Mouse (Mus musculus): ENCODE results near the gene Wdr86. TPM values are rescaled to one million over a fixed set of nuclear protein-coding genes. Genes with fewer than 3 reads are reported as not detected.
"Not testable (repeated sequence)": the region's sequence is repeated elsewhere in the genome, so short reads cannot be mapped to it uniquely, and the experiment has no call there.

Wdr86 gene
- polyA plus RNA-seq (2015; fragmentation: Nextera tagmentation; extraction: Ambion mirVana): 3.8 and 4.9 TPM in 2 replicates

- peak within 1 kb of the TSS; percentile 33 for H3K4me3 ChIP-seq (replicated peaks)
Observed at GRCm38 (mm10) chr5:24730488-24730871, at the start of gene Wdr86. Gene Wdr86, minus strand, starts transcription at chr5:24730727.

GRCm38 (mm10) chr5:24779881-24780512 lies 49.5 kb upstream of the Wdr86 start:
- Histone ChIP-seq H3K9ac (replicated peaks) (no peak overlapping the region), H3K36me3 (no peaks in the 10 kb centered on the region), H3K27ac (no peak overlapping the region), H3K4me1 (replicated peaks) (peaks cover 14% of the 10 kb centered on the region), H3K4me3 (replicated peaks) (no peak overlapping the region), H3K9me3 (no peaks in the 10 kb centered on the region; the same call in 1 of the 2 replicates), H3K4me2 (replicated peaks) (no peak overlapping the region), H3K27me3 (peaks cover 7% of the 10 kb centered on the region; the same call in 1 of the 2 replicates)
- WGBS: 45% methylated on average over 15 of the region's 15 CpGs
- ATAC-seq: no peak

More at GRCm38 (mm10) chr5:24730488-24730871, at the start of gene Wdr86:
- Histone ChIP-seq H3K36me3 (no peaks in the 10 kb centered on the region), H3K4me1 (replicated peaks) (peaks cover 28% of the 10 kb centered on the region), H3K4me2 (replicated peaks) (peak within 1 kb of the TSS; percentile 56), H3K9me3 (no peaks in the 10 kb centered on the region), H3K27ac (no peak within 1 kb of the TSS), H3K27me3 (peaks cover 43% of the 10 kb centered on the region), H3K9ac (replicated peaks) (peak within 1 kb of the TSS; percentile 45)
- WGBS: 1% methylated on average over 23 of the region's 23 CpGs
- 0 out of 2 replicates have a peak, but pooled peaks have one; percentile 55 for ATAC-seq

- peaks cover 7% of the 10 kb centered on the region; the same call in 1 of the 2 replicates for H3K27me3 ChIP-seq
- no peak overlapping the region for H3K4me3 ChIP-seq (replicated peaks)
- peaks cover 14% of the 10 kb centered on the region for H3K4me1 ChIP-seq (replicated peaks)
- no peak overlapping the region for H3K27ac ChIP-seq
- H3K9ac ChIP-seq (replicated peaks): no peak overlapping the region
- ATAC-seq: no peak
- H3K36me3 ChIP-seq: no peaks in the 10 kb centered on the region
- no peaks in the 10 kb centered on the region; the same call in 1 of the 2 replicates for H3K9me3 ChIP-seq
- no peak overlapping the region for H3K4me2 ChIP-seq (replicated peaks)
Observed at GRCm38 (mm10) chr5:24779321-24779720, 48.8 kb upstream of the Wdr86 start.

- 27% methylated on average over 13 of the region's 13 CpGs for WGBS
- Histone ChIP-seq H3K4me3 (replicated peaks) (0 out of 2 replicates have a peak overlapping the region, but pooled peaks have one; percentile 8), H3K4me2 (replicated peaks) (peak overlapping the region; percentile 43), H3K27ac (no peak overlapping the region), H3K27me3 (peaks cover 7% of the 10 kb centered on the region; the same call in 1 of the 2 replicates), H3K9me3 (no peaks in the 10 kb centered on the region; the same call in 1 of the 2 replicates), H3K9ac (replicated peaks) (peak overlapping the region; percentile 54), H3K36me3 (no peaks in the 10 kb centered on the region), H3K4me1 (replicated peaks) (peaks cover 14% of the 10 kb centered on the region)
- ATAC-seq: 0 out of 2 replicates have a peak, but pooled peaks have one; percentile 30
Observed at GRCm38 (mm10) chr5:24778843-24779140, 48.3 kb upstream of the Wdr86 start.

- Histone ChIP-seq H3K4me2 (replicated peaks) (peak overlapping the region; percentile 43), H3K4me1 (replicated peaks) (peaks cover 14% of the 10 kb centered on the region), H3K27ac (no peak overlapping the region), H3K36me3 (no peaks in the 10 kb centered on the region), H3K9me3 (no peaks in the 10 kb centered on the region; the same call in 1 of the 2 replicates), H3K27me3 (peaks cover 7% of the 10 kb centered on the region; the same call in 1 of the 2 replicates), H3K4me3 (replicated peaks) (0 out of 2 replicates have a peak overlapping the region, but pooled peaks have one; percentile 8), H3K9ac (replicated peaks) (peak overlapping the region; percentile 54)
- WGBS: 11% methylated on average over 17 of the region's 17 CpGs
- ATAC-seq: peak; percentile 53
Observed at GRCm38 (mm10) chr5:24778082-24778842, 47.7 kb upstream of the Wdr86 start.

GRCm38 (mm10) chr5:24776681-24777080 lies 46.2 kb upstream of the Wdr86 start:
- Histone ChIP-seq H3K9me3 (no peaks in the 10 kb centered on the region; the same call in 1 of the 2 replicates), H3K9ac (replicated peaks) (no peak overlapping the region), H3K4me1 (replicated peaks) (peaks cover 14% of the 10 kb centered on the region), H3K27ac (no peak overlapping the region), H3K27me3 (peaks cover 7% of the 10 kb centered on the region; the same call in 1 of the 2 replicates), H3K4me2 (replicated peaks) (no peak overlapping the region), H3K36me3 (no peaks in the 10 kb centered on the region), H3K4me3 (replicated peaks) (no peak overlapping the region)
- 68% methylated on average over 4 of the region's 4 CpGs for WGBS
- ATAC-seq: no peak

- 91% methylated on average over 16 of the region's 16 CpGs for WGBS
- not testable (repeated sequence) for ATAC-seq; H3K9ac ChIP-seq (replicated peaks)
Observed at GRCm38 (mm10) chr5:24774549-24774948, 44.0 kb upstream of the Wdr86 start.

GRCm38 (mm10) chr5:24757816-24758215 lies 27.3 kb upstream of the Wdr86 start, which contains the start of gene Crygn:
Gene Crygn, minus strand, starts transcription at chr5:24758008.
- Histone ChIP-seq H3K4me2 (replicated peaks) (no peak within 1 kb of the TSS), H3K9ac (replicated peaks) (no peak within 1 kb of the TSS), H3K36me3 (no peaks in the 10 kb centered on the region), H3K27ac (no peak within 1 kb of the TSS), H3K4me3 (replicated peaks) (no peak within 1 kb of the TSS), H3K27me3 (peaks cover 10% of the 10 kb centered on the region; the same call in 1 of the 2 replicates), H3K4me1 (replicated peaks) (no peaks in the 10 kb centered on the region), H3K9me3 (no peaks in the 10 kb centered on the region)
- WGBS: 39% methylated on average over 18 of the region's 18 CpGs
- no peak for ATAC-seq

More at GRCm38 (mm10) chr5:24774549-24774948, 44.0 kb upstream of the Wdr86 start:
- H3K9me3 ChIP-seq; H3K27me3 ChIP-seq; H3K4me3 ChIP-seq (replicated peaks); H3K36me3 ChIP-seq; H3K4me2 ChIP-seq (replicated peaks); H3K4me1 ChIP-seq (replicated peaks); H3K27ac ChIP-seq: not testable (repeated sequence)

GRCm38 (mm10) chr5:24756931-24757330 lies 26.4 kb upstream of the Wdr86 start:
- Histone ChIP-seq H3K4me2 (replicated peaks) (no peak overlapping the region), H3K4me3 (replicated peaks) (no peak overlapping the region), H3K27me3 (peaks cover 10% of the 10 kb centered on the region; the same call in 1 of the 2 replicates), H3K27ac (no peak overlapping the region), H3K4me1 (replicated peaks) (peaks cover 6% of the 10 kb centered on the region), H3K36me3 (no peaks in the 10 kb centered on the region), H3K9me3 (no peaks in the 10 kb centered on the region), H3K9ac (replicated peaks) (no peak overlapping the region)
- WGBS: 49% methylated on average over 3 of the region's 3 CpGs
- no peak for ATAC-seq

- peaks cover 3% of the 10 kb centered on the region; the same call in 1 of the 2 replicates for H3K27me3 ChIP-seq
- peaks cover 30% of the 10 kb centered on the region for H3K4me1 ChIP-seq (replicated peaks)
- H3K9ac ChIP-seq (replicated peaks): peak overlapping the region; percentile 77; the same call in 1 of the 2 replicates
- no peak overlapping the region for H3K27ac ChIP-seq
- ATAC-seq: no peak
- no peak overlapping the region for H3K4me3 ChIP-seq (replicated peaks)
- no peaks in the 10 kb centered on the region for H3K9me3 ChIP-seq
- H3K36me3 ChIP-seq: no peaks in the 10 kb centered on the region
- WGBS: 11% methylated on average over 2 of the region's 2 CpGs
- peak overlapping the region; percentile 88 for H3K4me2 ChIP-seq (replicated peaks)
Observed at GRCm38 (mm10) chr5:24752175-24752498, 21.6 kb upstream of the Wdr86 start.

GRCm38 (mm10) chr5:24751305-24752174 lies 21.0 kb upstream of the Wdr86 start:
- peak overlapping the region; percentile 88 for H3K4me2 ChIP-seq (replicated peaks)
- ATAC-seq: peak; percentile 64
- H3K4me3 ChIP-seq (replicated peaks): peak overlapping the region; percentile 60
- peak overlapping the region; percentile 75 for H3K27ac ChIP-seq
- peak overlapping the region; percentile 77 for H3K9ac ChIP-seq (replicated peaks)
- peaks cover 30% of the 10 kb centered on the region for H3K4me1 ChIP-seq (replicated peaks)
- H3K27me3 ChIP-seq: no peaks in the 10 kb centered on the region; the same call in 1 of the 2 replicates
- H3K9me3 ChIP-seq: no peaks in the 10 kb centered on the region
- no peaks in the 10 kb centered on the region for H3K36me3 ChIP-seq
- WGBS: 2% methylated on average over 25 of the region's 25 CpGs

Measured in midbrain, embryonic 13.5 days (tissue).